Mouse (Mus musculus) liver, adult (tissue): ENCODE results near the gene Osbpl8.

Source experiments
- GATA4 ChIP-seq: IDR thresholded peaks from 2 replicates; pipeline ENCODE4 v1.6.1; 2014; ENCODE audit warnings: mild to moderate bottlenecking, low read length; ENCODE audit not compliant: insufficient replicate concordance

Gene Osbpl8

GRCm38 (mm10) chr10:111193536-111193935 is 29.0 kb downstream of the Osbpl8 start:
- no peak for TF ChIP-seq GATA4

GRCm38 (mm10) chr10:111196191-111196590 is 31.6 kb downstream of the Osbpl8 start:
- no peak for TF ChIP-seq GATA4

- TF ChIP-seq GATA4 = no peak
Measured at GRCm38 (mm10) chr10:111201120-111201519, 36.6 kb downstream of the Osbpl8 start.

GRCm38 (mm10) chr10:111201666-111202065 is 37.1 kb downstream of the Osbpl8 start:
- TF ChIP-seq GATA4 = no peak

- no peak for TF ChIP-seq GATA4
Measured at GRCm38 (mm10) chr10:111204089-111204488, 39.5 kb downstream of the Osbpl8 start.

GRCm38 (mm10) chr10:111205421-111205820 is 40.9 kb downstream of the Osbpl8 start:
- TF ChIP-seq GATA4 = no peak

GRCm38 (mm10) chr10:111207386-111207785 is 42.8 kb downstream of the Osbpl8 start:
- TF ChIP-seq GATA4 = no peak

GRCm38 (mm10) chr10:111214084-111214483 is 49.5 kb downstream of the Osbpl8 start:
- no peak for TF ChIP-seq GATA4

- TF ChIP-seq GATA4 = no peak
Measured at GRCm38 (mm10) chr10:111214696-111215095, 50.1 kb downstream of the Osbpl8 start.

GRCm38 (mm10) chr10:111215572-111215971 is 51.0 kb downstream of the Osbpl8 start:
- TF ChIP-seq GATA4 = no peak

- no peak for TF ChIP-seq GATA4
Measured at GRCm38 (mm10) chr10:111216111-111216510, 51.6 kb downstream of the Osbpl8 start.

GRCm38 (mm10) chr10:111222535-111222934 is 58.0 kb downstream of the Osbpl8 start:
- no peak for TF ChIP-seq GATA4

- no peak for TF ChIP-seq GATA4
Measured at GRCm38 (mm10) chr10:111223218-111223830, 58.8 kb downstream of the Osbpl8 start.

GRCm38 (mm10) chr10:111224696-111225095 is 60.1 kb downstream of the Osbpl8 start:
- no peak for TF ChIP-seq GATA4

- no peak for TF ChIP-seq GATA4
Measured at GRCm38 (mm10) chr10:111226508-111226907, 62.0 kb downstream of the Osbpl8 start.

GRCm38 (mm10) chr10:111233476-111234130 is 69.1 kb downstream of the Osbpl8 start:
- no peak for TF ChIP-seq GATA4
